ENCODE assay signal across 8 mouse cellular contexts in the genomic region with DNA sequence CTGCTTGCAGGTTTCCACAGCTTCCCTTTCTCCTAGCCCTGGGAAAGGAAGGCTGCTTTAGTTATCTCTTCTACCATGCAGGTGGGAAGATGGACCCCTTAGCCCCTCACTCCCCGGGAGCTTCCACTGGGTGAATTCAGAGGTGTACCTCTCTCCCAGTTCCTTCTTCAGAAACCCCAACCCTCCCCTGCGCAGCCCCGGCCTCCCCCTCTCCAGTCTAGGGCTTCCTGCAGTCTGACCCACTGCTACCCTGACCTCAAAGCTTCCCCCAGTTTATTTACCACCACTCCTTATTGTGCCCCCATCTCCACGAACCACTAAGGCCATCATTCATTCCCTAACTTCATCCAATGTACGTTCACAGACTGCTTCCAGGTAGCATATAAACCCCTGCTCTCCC. TPM values are rescaled to one million over a fixed set of nuclear protein-coding genes. Genes with fewer than 3 reads are reported as not detected.
A peak's percentile ranks its signal among the peaks of the same experiment; 100 is the strongest.
DNase-seq lines count a peak whose midpoint lies in the region; ATAC-seq and TF ChIP-seq lines count a peak whose summit lies in the region.

No protein-coding gene starts in this region.

- H3K4me3 ChIP-seq in heart, embryonic 11.5 days (ENCODE audit: low read depth, low read length) = peak overlapping the region; percentile 80
- peak overlapping the region; percentile 81 for H3K4me3 ChIP-seq in C2C12 (ENCODE audit: insufficient read depth, poor library complexity, severe bottlenecking)
- peak overlapping the region; percentile 71 for H3K4me3 ChIP-seq in forebrain, embryonic 13.5 days
- H3K4me3 ChIP-seq in liver, embryonic 14.5 days (ENCODE audit: insufficient read depth in 1 of 2, low read depth in 2 of 2, low read length in 2 of 2) = no peak overlapping the region

- no peak for ATAC-seq in heart, embryonic 11.5 days (replicated peaks; ENCODE audit: insufficient number of reproducible peaks, low FRiP score, low TSS enrichment)
- no peak; the same call in 1 of the 2 replicates for ATAC-seq in forebrain, embryonic 13.5 days
- ATAC-seq in liver, embryonic 14.5 days (ENCODE audit: insufficient read depth) = no peak
- no peak for ATAC-seq in monocyte, adult 5-6 weeks (replicated peaks; ENCODE audit: insufficient number of reproducible peaks, low FRiP score, low TSS enrichment, poor library complexity, severe bottlenecking)

- no peaks in the 10 kb centered on the region for H3K79me3 ChIP-seq in C2C12 (ENCODE audit: low read depth)

- intact Hi-C loops in gastrocnemius, postnatal 36 days (cut with DNase I) = loop anchor here (5.0 to 10.0 kb wide), 3 partner anchors 64 to 851 kb away; partner anchors contain the start of gene Eif4b

- 3% methylated on average over 5 of the region's 5 CpGs for WGBS in heart, embryonic 11.5 days (ENCODE audit: insufficient replicate concordance)
- 14% methylated on average over 5 of the region's 5 CpGs for WGBS in forebrain, embryonic 13.5 days
- 7% methylated on average over 5 of the region's 5 CpGs for WGBS in liver, embryonic 14.5 days (ENCODE audit: insufficient replicate concordance)

- H3K9ac ChIP-seq in heart, embryonic 11.5 days (ENCODE audit: low read depth, low read length) = peak overlapping the region; percentile 78; the same call in 1 of the 2 replicates
- H3K9ac ChIP-seq in forebrain, embryonic 13.5 days = peak overlapping the region; percentile 85
- no peak overlapping the region for H3K9ac ChIP-seq in liver, embryonic 14.5 days (replicated peaks)

- H3K79me2 ChIP-seq in C2C12 (ENCODE audit: control insufficient read depth, insufficient read depth) = no peaks in the 10 kb centered on the region

- H3ac ChIP-seq in C2C12 (ENCODE audit: control insufficient read depth, insufficient read length, low read depth) = no peak overlapping the region

- H3K4me1 ChIP-seq in heart, embryonic 11.5 days (ENCODE audit: control insufficient read depth, insufficient read depth, low read length) = peaks cover 16% of the 10 kb centered on the region
- peaks cover 58% of the 10 kb centered on the region for H3K4me1 ChIP-seq in forebrain, embryonic 13.5 days
- H3K4me1 ChIP-seq in liver, embryonic 14.5 days (replicated peaks; ENCODE audit: control insufficient read depth in 2 of 2, insufficient read depth in 2 of 2, low read length in 1 of 2) = no peaks in the 10 kb centered on the region

- H3K27ac ChIP-seq in heart, embryonic 11.5 days (ENCODE audit: low read depth, low read length) = no peak overlapping the region
- no peak overlapping the region for H3K27ac ChIP-seq in forebrain, embryonic 13.5 days
- no peak overlapping the region for H3K27ac ChIP-seq in liver, embryonic 14.5 days

- no peaks in the 10 kb centered on the region for H3K36me3 ChIP-seq in heart, embryonic 11.5 days (ENCODE audit: control insufficient read depth, insufficient read depth, low read length)
- no peaks in the 10 kb centered on the region for H3K36me3 ChIP-seq in C2C12 (ENCODE audit: control insufficient read depth, insufficient read depth)
- H3K36me3 ChIP-seq in forebrain, embryonic 13.5 days (ENCODE audit: poor library complexity, severe bottlenecking) = no peaks in the 10 kb centered on the region
- H3K36me3 ChIP-seq in liver, embryonic 14.5 days (replicated peaks; ENCODE audit: control insufficient read depth, insufficient read depth, low read depth) = no peaks in the 10 kb centered on the region

- peaks cover 29% of the 10 kb centered on the region for H3K27me3 ChIP-seq in heart, embryonic 11.5 days (ENCODE audit: control insufficient read depth, insufficient read depth, low read length)
- H3K27me3 ChIP-seq in C2C12 (ENCODE audit: control insufficient read depth, insufficient read depth, insufficient read length) = no peaks in the 10 kb centered on the region
- peaks cover 21% of the 10 kb centered on the region; the same call in 1 of the 2 replicates for H3K27me3 ChIP-seq in forebrain, embryonic 13.5 days
- H3K27me3 ChIP-seq in liver, embryonic 14.5 days (ENCODE audit: control insufficient read depth, insufficient read depth, low read length) = peaks cover 41% of the 10 kb centered on the region

- H3K4me2 ChIP-seq in heart, embryonic 11.5 days = peak overlapping the region; percentile 95
- peak overlapping the region; percentile 98 for H3K4me2 ChIP-seq in forebrain, embryonic 13.5 days
- H3K4me2 ChIP-seq in liver, embryonic 14.5 days (ENCODE audit: low read depth) = peak overlapping the region; percentile 67

- no peak for TF ChIP-seq CTCF in C2C12 (IDR thresholded peaks at IDR 0.05; ENCODE audit: control insufficient read depth, insufficient read depth, insufficient read length)
- no peak for TF ChIP-seq CTCF in liver, embryonic 14.5 days (IDR thresholded peaks at IDR 0.05; ENCODE audit: low read depth)

- no peaks in the 10 kb centered on the region for H3K9me3 ChIP-seq in heart, embryonic 11.5 days (replicated peaks; ENCODE audit: control insufficient read depth, low read length)
- H3K9me3 ChIP-seq in forebrain, embryonic 13.5 days (replicated peaks) = no peaks in the 10 kb centered on the region
- no peaks in the 10 kb centered on the region for H3K9me3 ChIP-seq in liver, embryonic 14.5 days (ENCODE audit: control insufficient read depth, low read length)

- no peak for TF ChIP-seq EP300 in liver, embryonic 14.5 days (IDR thresholded peaks at IDR 0.05; ENCODE audit: low read depth)

- no peak for DNase-seq in heart, adult 11 months
- DNase-seq in liver, embryonic 14.5 days (ENCODE audit: low read depth in 3 of 3, low spot score in 3 of 3) = no peak
- DNase-seq in layer of hippocampus, postnatal 14 days (ENCODE audit: low spot score in 2 of 2) = no peak
- no peak for DNase-seq in gastrocnemius, postnatal 36 days

TF ChIP-seq in C2C12, 6 proteins besides CTCF, POLR2A, EP300 and RAD21:
- TF ChIP-seq CEBPB (IDR thresholded peaks at IDR 0.05; ENCODE audit: low read depth) (no peak), USF1 (IDR thresholded peaks at IDR 0.05; ENCODE audit: low read depth) (no peak), MAX (IDR thresholded peaks at IDR 0.05) (no peak), MYOD1 (IDR thresholded peaks at IDR 0.05; ENCODE audit: control insufficient read depth, insufficient read length, low read depth) (no peak), MYOG (IDR thresholded peaks at IDR 0.05; ENCODE audit: control insufficient read depth, extremely low read depth, insufficient read length) (no peak), FOSL1 (IDR thresholded peaks at IDR 0.05; ENCODE audit: insufficient read depth, low read length, poor library complexity, severe bottlenecking) (no peak)

RNA-seq across cellular contexts. Expression of gene Grasp, which starts 0.4 kb away (rescaled TPM):
- 4.1 TPM in 2 replicates for polyA plus RNA-seq in heart, embryonic 11.5 days (2014; fragmentation: Nextera tagmentation; extraction: Ambion mirVana)
- polyA plus RNA-seq in C2C12 (2012; fragmentation: generic; extraction: Trizol) = 7.1 TPM
- polyA plus RNA-seq in forebrain, embryonic 13.5 days (2015; fragmentation: Nextera tagmentation; extraction: Ambion mirVana) = 1.3 and 1.5 TPM in 2 replicates
- polyA plus RNA-seq in liver, embryonic 14.5 days (2012; rRNA removed) = 0.50 and 0.73 TPM in 2 replicates
- 0.13 and 0.27 TPM in 2 replicates for polyA plus RNA-seq in liver, embryonic 14.5 days (2014; fragmentation: Nextera tagmentation; extraction: Ambion mirVana)
- 10 to 100 TPM; 53.4 to 55.2 TPM for total RNA-seq in layer of hippocampus, postnatal 14 days (2021)
- 1 to 10 TPM; 5.7 to 6.3 TPM for total RNA-seq in gastrocnemius, postnatal 36 days (2021)
- 4.9 to 10.8 TPM (median 9.0 TPM) in 3 replicates for total RNA-seq in monocyte, adult 5-6 weeks (2017)

RNA-seq across cellular contexts. Expression of gene Nr4a1, which starts 30.5 kb away (rescaled TPM):
- polyA plus RNA-seq in heart, embryonic 11.5 days (2014; fragmentation: Nextera tagmentation; extraction: Ambion mirVana) = 7.5 and 8.1 TPM in 2 replicates
- polyA plus RNA-seq in C2C12 (2012; fragmentation: generic; extraction: Trizol) = 8.1 TPM
- polyA plus RNA-seq in forebrain, embryonic 13.5 days (2015; fragmentation: Nextera tagmentation; extraction: Ambion mirVana) = 2.4 and 2.9 TPM in 2 replicates
- polyA plus RNA-seq in liver, embryonic 14.5 days (2012; rRNA removed) = 0.42 and 0.48 TPM in 2 replicates
- 0.19 and 0.23 TPM in 2 replicates for polyA plus RNA-seq in liver, embryonic 14.5 days (2014; fragmentation: Nextera tagmentation; extraction: Ambion mirVana)
- total RNA-seq in layer of hippocampus, postnatal 14 days (2021) = 10 to 100 TPM; 34.5 to 54.4 TPM
- 100 to 1,000 TPM; 152 to 202 TPM for total RNA-seq in gastrocnemius, postnatal 36 days (2021)
- total RNA-seq in monocyte, adult 5-6 weeks (2017) = 717 to 1,434 TPM (median 717 TPM) in 3 replicates

RNA-seq across cellular contexts. Expression of gene Acvr1b, which starts 49.7 kb away (rescaled TPM):
- 8.0 and 8.9 TPM in 2 replicates for polyA plus RNA-seq in heart, embryonic 11.5 days (2014; fragmentation: Nextera tagmentation; extraction: Ambion mirVana)
- polyA plus RNA-seq in C2C12 (2012; fragmentation: generic; extraction: Trizol) = 3.8 TPM
- 14.3 and 15.8 TPM in 2 replicates for polyA plus RNA-seq in forebrain, embryonic 13.5 days (2015; fragmentation: Nextera tagmentation; extraction: Ambion mirVana)
- polyA plus RNA-seq in liver, embryonic 14.5 days (2012; rRNA removed) = 3.2 and 3.4 TPM in 2 replicates
- polyA plus RNA-seq in liver, embryonic 14.5 days (2014; fragmentation: Nextera tagmentation; extraction: Ambion mirVana) = 1.3 and 2.0 TPM in 2 replicates
- total RNA-seq in layer of hippocampus, postnatal 14 days (2021) = 10 to 100 TPM; 71.3 to 79.6 TPM
- 10 to 100 TPM; 32.4 to 36.5 TPM for total RNA-seq in gastrocnemius, postnatal 36 days (2021)
- total RNA-seq in monocyte, adult 5-6 weeks (2017) = 14.2 to 16.4 TPM (median 14.2 TPM) in 3 replicates

Comparison
In these comparisons a context has a peak if more than half of its experiments do, and no peak if none do; other contexts are left out.
1. H3K4me3 ChIP-seq: peak in heart, embryonic 11.5 days (single experiment), C2C12 (single experiment) and forebrain, embryonic 13.5 days (single experiment); none in liver, embryonic 14.5 days (0 of 2).
2. Peak in every context shown above with its lines, with median percentiles within 50 percentile points of each other: H3K4me2 ChIP-seq.